Mouse (Mus musculus) common myeloid progenitor, adult 5-6 weeks (primary cell): ENCODE measurements around the gene Plcb1. TPM values are rescaled to one million over a fixed set of nuclear protein-coding genes. Genes with fewer than 3 reads are reported as not detected.

Experiments
- ATAC-seq: replicated peaks from 2 replicates; pipeline ENCODE4 v1.8.0; 2016; ENCODE audit warnings: low read depth, mild to moderate bottlenecking, moderate TSS enrichment, inconsistent platforms; ENCODE audit not compliant: poor library complexity, severe bottlenecking
- total RNA-seq: library from RNA; stranded (forward); fragments of 200-1000, 187-1606 nt; gene quantifications from 2 replicates; pipeline ENCODE4 v1.2.3, GENCODE M21; 2017

The Plcb1 gene
- total RNA-seq, 1 experiment from 2014 or later = 3.8 TPM

GRCm38 (mm10) chr2:134836097-134836496 is 50.2 kb downstream of the Plcb1 start:
- 0 out of 2 replicates have a peak, but pooled peaks have one; percentile 39 for ATAC-seq

- ATAC-seq = 0 out of 2 replicates have a peak, but pooled peaks have one; percentile 45
Measured at GRCm38 (mm10) chr2:134838185-134838584, 52.3 kb downstream of the Plcb1 start.

GRCm38 (mm10) chr2:134838888-134839287 is 53.0 kb downstream of the Plcb1 start:
- no peak for ATAC-seq

- ATAC-seq = no peak
Measured at GRCm38 (mm10) chr2:134842883-134843282, 57.0 kb downstream of the Plcb1 start.

- ATAC-seq = no peak
Measured at GRCm38 (mm10) chr2:134844391-134845238, 58.7 kb downstream of the Plcb1 start.

GRCm38 (mm10) chr2:134845239-134845738 is 59.4 kb downstream of the Plcb1 start:
- ATAC-seq = no peak

- no peak for ATAC-seq
Measured at GRCm38 (mm10) chr2:134846555-134846954, 60.7 kb downstream of the Plcb1 start.

GRCm38 (mm10) chr2:134851189-134852171 is 65.6 kb downstream of the Plcb1 start:
- no peak for ATAC-seq

GRCm38 (mm10) chr2:134856239-134856638 is 70.4 kb downstream of the Plcb1 start:
- no peak for ATAC-seq

- ATAC-seq = no peak
Measured at GRCm38 (mm10) chr2:134856691-134857090, 70.8 kb downstream of the Plcb1 start.

GRCm38 (mm10) chr2:134864985-134865645 is 79.2 kb downstream of the Plcb1 start:
- ATAC-seq = no peak

- no peak for ATAC-seq
Measured at GRCm38 (mm10) chr2:134867381-134867780, 81.5 kb downstream of the Plcb1 start.

- ATAC-seq = peak; percentile 36
Measured at GRCm38 (mm10) chr2:134871692-134872489, 86.0 kb downstream of the Plcb1 start.

GRCm38 (mm10) chr2:134872490-134872781 is 86.6 kb downstream of the Plcb1 start:
- ATAC-seq = peak; percentile 83; the same call in 1 of the 2 replicates

GRCm38 (mm10) chr2:134877148-134877547 is 91.3 kb downstream of the Plcb1 start:
- no peak for ATAC-seq

- ATAC-seq = no peak
Measured at GRCm38 (mm10) chr2:134891207-134891606, 105.3 kb downstream of the Plcb1 start.

- ATAC-seq = no peak
Measured at GRCm38 (mm10) chr2:134894776-134895175, 108.9 kb downstream of the Plcb1 start.

- ATAC-seq = no peak
Measured at GRCm38 (mm10) chr2:134896196-134896595, 110.3 kb downstream of the Plcb1 start.

GRCm38 (mm10) chr2:134897083-134897482 is 111.2 kb downstream of the Plcb1 start:
- no peak for ATAC-seq
